Mouse (Mus musculus) neural tube, embryonic 12.5 days (tissue): ENCODE results near the gene Ptprh. TPM values are rescaled to one million over a fixed set of nuclear protein-coding genes. Genes with fewer than 3 reads are reported as not detected.

Experiments used
- ATAC-seq: fragments of 200-750 bp; cut with Nextera tagmentation; 2 replicates; pipeline ENCODE4 v1.8.0; 2017; ENCODE audit warnings: low read depth, mild to moderate bottlenecking, moderate TSS enrichment, moderate library complexity; ENCODE audit not compliant: low FRiP score
- H3K27ac ChIP-seq: fragments of 300-500 bp; sonication (generic); 2 replicates; pipeline ENCODE4 v1.5.1; 2016
- H3K27me3 ChIP-seq: fragments of 300-500 bp; sonication (generic); replicated peaks from 2 replicates; pipeline ENCODE4 v1.6.1; 2016; ENCODE audit warnings: mild to moderate bottlenecking
- H3K36me3 ChIP-seq: fragments of 300-500 bp; sonication (generic); 2 replicates; pipeline ENCODE4 v1.6.1; 2016; ENCODE audit warnings: mild to moderate bottlenecking
- H3K4me1 ChIP-seq: fragments of 300-500 bp; sonication (generic); 2 replicates; pipeline ENCODE4 v1.6.1; 2016
- H3K4me2 ChIP-seq: fragments of 300-500 bp; sonication (generic); replicated peaks from 2 replicates; pipeline ENCODE4 v1.6.1; 2016; ENCODE audit warnings: mild to moderate bottlenecking
- H3K4me3 ChIP-seq: fragments of 300-500 bp; sonication (generic); 2 replicates; pipeline ENCODE4 v1.5.1; 2016
- H3K9ac ChIP-seq: fragments of 300-500 bp; sonication (generic); 2 replicates; pipeline ENCODE4 v1.6.1; 2016; ENCODE audit warnings: mild to moderate bottlenecking
- H3K9me3 ChIP-seq: fragments of 300-500 bp; sonication (generic); 2 replicates; pipeline ENCODE4 v1.6.1; 2016; ENCODE audit warnings: mild to moderate bottlenecking
- WGBS: fragments of 180-500 bp; shearing (Covaris S2); methylation state at CpG from one replicate; pipeline ENCODE4 v1.1.7; 2016; 5-methylcytosine and 5-hydroxymethylcytosine counted together
- polyA plus RNA-seq: library from polyadenylated mRNA; unstranded; fragments of >200 nt; fragmentation: Nextera tagmentation; extraction: Ambion mirVana; gene quantifications from 2 replicates; pipeline ENCODE4 v1.2.1, GENCODE M21; 2016

Gene Ptprh
- not detected in 2 replicates for polyA plus RNA-seq

DNA sequence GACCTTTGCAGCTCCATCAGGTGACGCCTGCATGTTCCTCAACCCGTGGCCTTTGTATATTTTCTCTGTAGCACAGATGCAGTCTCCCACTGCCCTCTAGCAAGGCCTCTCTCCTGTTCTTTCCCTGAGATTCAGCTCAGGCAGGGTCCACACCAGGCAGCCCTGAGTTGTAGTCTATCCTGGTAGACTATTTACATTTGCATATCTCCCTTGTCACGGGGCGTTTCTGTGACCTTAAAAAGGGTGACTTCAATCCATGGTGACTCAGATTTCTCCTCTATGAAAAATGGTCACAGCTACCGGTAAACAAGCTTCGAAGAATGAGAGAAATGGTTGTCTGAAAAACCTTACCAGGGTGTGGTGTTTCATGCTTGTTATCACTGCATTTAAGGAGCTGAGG is at the start of gene Ptprh:
Gene Ptprh, minus strand, starts transcription at position 169 of the 400 bp plus-strand sequence.
- no peak within 1 kb of the TSS for H3K4me2 ChIP-seq
- H3K36me3 ChIP-seq = no peaks in the 10 kb centered on the region

DNA sequence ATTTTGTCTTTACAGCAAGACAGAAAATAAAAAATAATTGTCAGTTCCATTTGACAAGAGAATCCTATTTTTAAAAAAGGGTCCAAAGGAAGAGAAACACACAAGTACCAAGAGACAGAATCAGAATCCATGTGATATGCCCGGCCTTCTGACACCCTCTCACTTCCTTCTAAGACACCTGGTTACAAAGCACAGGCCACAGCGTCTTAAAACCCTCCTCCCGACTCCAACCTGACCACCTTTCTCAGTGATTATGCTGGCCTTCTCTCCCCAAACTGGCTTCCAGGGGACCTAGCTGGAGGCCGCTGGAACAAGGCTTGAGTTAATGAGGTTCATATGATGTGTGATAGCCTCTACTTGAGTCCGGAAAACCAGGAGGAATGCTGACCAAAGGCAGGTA is 49.5 kb upstream of the Ptprh start:
- Histone ChIP-seq H3K4me1 (peaks cover 27% of the 10 kb centered on the region), H3K27ac (no peak overlapping the region), H3K36me3 (peaks cover 4% of the 10 kb centered on the region; the same call in 1 of the 2 replicates), H3K9me3 (no peaks in the 10 kb centered on the region), H3K27me3 (no peaks in the 10 kb centered on the region), H3K4me3 (no peak overlapping the region), H3K4me2 (no peak overlapping the region), H3K9ac (no peak overlapping the region)
- WGBS = 89% methylated on average over 5 of the region's 5 CpGs
- ATAC-seq = no peak

More for the DNA sequence above, at the start of gene Ptprh:
- 82% methylated on average over 6 of the region's 6 CpGs for WGBS
- Histone ChIP-seq H3K4me3 (no peak within 1 kb of the TSS), H3K27me3 (no peaks in the 10 kb centered on the region), H3K9ac (no peak within 1 kb of the TSS), H3K4me1 (no peaks in the 10 kb centered on the region), H3K27ac (no peak within 1 kb of the TSS), H3K9me3 (no peaks in the 10 kb centered on the region)
- ATAC-seq = no peak

GRCm38 (mm10) chr7:4652726-4653125 is 48.9 kb upstream of the Ptprh start:
- Histone ChIP-seq H3K4me2 (no peak overlapping the region), H3K27ac (no peak overlapping the region), H3K4me1 (peaks cover 23% of the 10 kb centered on the region), H3K27me3 (no peaks in the 10 kb centered on the region), H3K4me3 (no peak overlapping the region), H3K9ac (no peak overlapping the region), H3K9me3 (no peaks in the 10 kb centered on the region), H3K36me3 (peaks cover 4% of the 10 kb centered on the region; the same call in 1 of the 2 replicates)
- no peak for ATAC-seq
- 93% methylated on average over 5 of the region's 5 CpGs for WGBS

DNA sequence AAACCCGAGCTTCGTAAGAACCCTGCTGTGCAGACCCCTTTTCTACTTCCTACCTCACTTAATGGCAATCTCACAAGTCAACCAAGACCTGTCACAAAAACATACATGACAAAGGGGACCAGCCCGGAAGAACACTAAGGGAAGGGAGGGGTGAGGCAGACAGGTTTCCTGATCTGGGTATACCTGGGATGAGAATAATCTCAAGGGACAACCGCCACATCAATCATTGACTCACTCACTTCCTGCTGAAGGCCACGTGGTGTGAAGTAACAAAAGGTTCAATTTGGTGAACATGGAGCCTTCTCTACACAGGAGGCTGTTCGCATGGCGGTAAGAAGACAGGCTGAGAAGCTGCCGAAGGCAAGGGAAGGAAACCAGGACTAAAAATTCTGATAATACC is 47.7 kb upstream of the Ptprh start:
- ATAC-seq = no peak
- Histone ChIP-seq H3K27me3 (no peaks in the 10 kb centered on the region), H3K9me3 (no peaks in the 10 kb centered on the region), H3K36me3 (peaks cover 8% of the 10 kb centered on the region), H3K4me2 (no peak overlapping the region), H3K4me1 (peaks cover 11% of the 10 kb centered on the region; the same call in 1 of the 2 replicates), H3K4me3 (no peak overlapping the region), H3K9ac (no peak overlapping the region), H3K27ac (no peak overlapping the region)
- WGBS = 79% methylated on average over 8 of the region's 8 CpGs

- no peak for ATAC-seq
- Histone ChIP-seq H3K36me3 (peaks cover 34% of the 10 kb centered on the region), H3K4me2 (no peak overlapping the region), H3K9ac (no peak overlapping the region; the same call in 1 of the 2 replicates), H3K27me3 (no peaks in the 10 kb centered on the region), H3K27ac (no peak overlapping the region), H3K4me3 (no peak overlapping the region), H3K9me3 (no peaks in the 10 kb centered on the region), H3K4me1 (no peaks in the 10 kb centered on the region)
- 87% methylated on average over 2 of the region's 2 CpGs for WGBS
Measured at GRCm38 (mm10) chr7:4647992-4648391, 44.2 kb upstream of the Ptprh start.

DNA sequence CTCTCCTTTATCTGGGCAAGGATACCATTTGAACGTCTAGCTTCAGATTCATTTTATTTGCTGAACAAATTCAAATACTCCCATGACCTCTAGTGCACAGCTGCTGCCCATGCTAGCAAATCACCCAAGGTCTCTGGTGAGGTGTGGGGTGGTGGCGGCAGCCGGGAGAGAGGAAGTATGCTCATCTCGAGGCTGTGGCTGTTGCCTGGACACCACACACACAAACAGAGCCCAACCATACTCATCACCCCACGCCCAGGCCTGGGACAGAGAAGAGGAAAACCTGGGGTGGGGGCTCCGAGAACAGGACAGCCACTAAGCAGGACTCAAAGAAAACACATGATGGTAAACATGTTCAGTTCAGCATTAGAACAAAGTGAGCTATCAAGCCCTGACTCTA is 43.5 kb upstream of the Ptprh start:
- no peaks in the 10 kb centered on the region for H3K9me3 ChIP-seq
- H3K4me2 ChIP-seq = no peak overlapping the region
- no peaks in the 10 kb centered on the region for H3K4me1 ChIP-seq
- H3K36me3 ChIP-seq = peaks cover 37% of the 10 kb centered on the region
- H3K4me3 ChIP-seq = no peak overlapping the region
- WGBS = 79% methylated on average over 6 of the region's 6 CpGs
- H3K27me3 ChIP-seq = no peaks in the 10 kb centered on the region
- no peak for ATAC-seq
- H3K9ac ChIP-seq = no peak overlapping the region
- H3K27ac ChIP-seq = no peak overlapping the region

DNA sequence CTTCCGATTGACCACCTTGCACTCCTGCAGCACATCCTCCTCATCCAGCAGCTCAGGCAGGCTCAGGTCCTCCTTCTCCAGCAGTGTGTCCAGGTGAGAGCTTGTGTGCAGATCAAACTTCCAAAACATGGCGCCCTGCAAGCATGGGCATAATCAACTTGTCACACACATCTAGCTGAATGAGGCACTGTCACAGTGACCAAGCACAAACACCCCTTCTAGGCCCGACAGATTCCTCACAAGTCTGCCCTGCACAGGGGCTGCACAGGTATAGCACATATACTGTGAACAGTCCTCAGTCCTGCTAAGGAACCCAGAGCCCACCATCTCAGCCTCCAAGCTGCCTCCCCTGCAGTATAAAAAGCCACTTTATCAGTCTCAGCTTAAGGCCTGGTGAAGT is 43.0 kb upstream of the Ptprh start:
- ATAC-seq = no peak
- Histone ChIP-seq H3K4me2 (no peak overlapping the region), H3K9ac (no peak overlapping the region), H3K4me3 (no peak overlapping the region), H3K9me3 (no peaks in the 10 kb centered on the region), H3K27me3 (no peaks in the 10 kb centered on the region), H3K36me3 (peaks cover 42% of the 10 kb centered on the region), H3K4me1 (no peaks in the 10 kb centered on the region), H3K27ac (no peak overlapping the region)
- WGBS = 82% methylated on average over 3 of the region's 3 CpGs

DNA sequence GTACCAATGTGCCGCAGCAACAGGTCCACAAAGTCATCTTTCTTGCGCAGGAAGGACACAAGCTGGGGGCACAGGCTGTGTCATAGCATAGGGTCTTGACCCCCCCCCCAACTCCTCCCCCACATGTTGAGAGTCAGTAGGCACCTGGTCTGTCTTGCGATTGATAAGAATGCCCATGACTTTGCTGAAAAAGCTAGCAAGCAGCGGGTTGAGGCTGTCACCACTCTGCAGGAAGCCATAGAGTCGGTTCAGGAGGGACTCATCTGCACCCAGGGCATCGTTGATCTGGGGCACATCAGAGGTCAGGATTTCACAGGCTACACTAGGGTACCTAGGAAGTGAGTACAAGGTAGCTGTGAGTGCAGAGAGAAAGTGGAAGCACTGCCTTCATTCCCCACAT is 39.4 kb upstream of the Ptprh start:
- no peak overlapping the region for H3K27ac ChIP-seq

GRCm38 (mm10) chr7:4641956-4642355 is 38.1 kb upstream of the Ptprh start:
- no peak overlapping the region for H3K9ac ChIP-seq
- ATAC-seq = no peak
- H3K9me3 ChIP-seq = no peaks in the 10 kb centered on the region
- H3K4me3 ChIP-seq = no peak overlapping the region
- H3K36me3 ChIP-seq = peaks cover 82% of the 10 kb centered on the region
- H3K4me2 ChIP-seq = no peak overlapping the region
- 92% methylated on average over 7 of the region's 7 CpGs for WGBS
- no peaks in the 10 kb centered on the region for H3K4me1 ChIP-seq
- H3K27me3 ChIP-seq = no peaks in the 10 kb centered on the region
- H3K27ac ChIP-seq = no peak overlapping the region

More for the DNA sequence above, 39.4 kb upstream of the Ptprh start:
- Histone ChIP-seq H3K9ac (no peak overlapping the region), H3K4me3 (no peak overlapping the region), H3K36me3 (peaks cover 75% of the 10 kb centered on the region), H3K4me2 (no peak overlapping the region), H3K9me3 (no peaks in the 10 kb centered on the region), H3K4me1 (no peaks in the 10 kb centered on the region), H3K27me3 (no peaks in the 10 kb centered on the region)
- 97% methylated on average over 6 of the region's 6 CpGs for WGBS
- ATAC-seq = no peak

- WGBS = 81% methylated on average over 11 of the region's 11 CpGs
- Histone ChIP-seq H3K4me1 (no peaks in the 10 kb centered on the region), H3K36me3 (peaks cover 82% of the 10 kb centered on the region), H3K9me3 (no peaks in the 10 kb centered on the region), H3K9ac (no peak overlapping the region), H3K27ac (no peak overlapping the region), H3K4me3 (no peak overlapping the region), H3K4me2 (no peak overlapping the region), H3K27me3 (no peaks in the 10 kb centered on the region)
- no peak for ATAC-seq
Measured at GRCm38 (mm10) chr7:4641155-4641554, 37.3 kb upstream of the Ptprh start.

DNA sequence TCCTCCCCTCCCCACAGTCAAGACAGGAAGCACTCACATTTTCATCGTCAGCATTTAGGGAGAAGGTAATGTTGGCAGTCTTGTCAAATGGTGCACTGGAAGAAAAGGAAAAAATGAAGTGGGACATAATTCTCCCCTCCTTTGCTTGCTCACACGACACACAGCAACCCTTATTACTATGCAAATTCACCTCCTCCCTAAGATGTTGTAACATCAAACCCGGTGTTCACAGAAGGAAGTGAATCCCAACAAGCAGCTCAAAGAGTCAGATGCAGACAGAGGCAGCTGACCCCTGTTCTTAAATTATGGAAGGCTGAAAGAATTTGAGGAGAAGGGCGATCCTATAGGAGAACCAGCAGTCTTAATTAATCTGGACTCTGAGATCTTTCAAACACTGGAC is 32.3 kb upstream of the Ptprh start:
- Histone ChIP-seq H3K27me3 (no peaks in the 10 kb centered on the region), H3K4me2 (no peak overlapping the region), H3K9ac (no peak overlapping the region), H3K4me3 (no peak overlapping the region), H3K27ac (no peak overlapping the region), H3K9me3 (no peaks in the 10 kb centered on the region), H3K4me1 (no peaks in the 10 kb centered on the region), H3K36me3 (peaks cover 82% of the 10 kb centered on the region)
- WGBS = 82% methylated on average over 4 of the region's 4 CpGs
- ATAC-seq = no peak

GRCm38 (mm10) chr7:4631031-4631430 is 27.2 kb upstream of the Ptprh start, which contains the start of gene Tmem86b:
Tmem86b (minus strand) TSS chr7:4631422.
- WGBS = 88% methylated on average over 4 of the region's 4 CpGs
- Histone ChIP-seq H3K4me2 (no peak within 1 kb of the TSS), H3K27ac (no peak within 1 kb of the TSS), H3K4me1 (no peaks in the 10 kb centered on the region), H3K9me3 (no peaks in the 10 kb centered on the region), H3K36me3 (peaks cover 70% of the 10 kb centered on the region), H3K9ac (no peak within 1 kb of the TSS), H3K27me3 (no peaks in the 10 kb centered on the region), H3K4me3 (no peak within 1 kb of the TSS)
- no peak for ATAC-seq

DNA sequence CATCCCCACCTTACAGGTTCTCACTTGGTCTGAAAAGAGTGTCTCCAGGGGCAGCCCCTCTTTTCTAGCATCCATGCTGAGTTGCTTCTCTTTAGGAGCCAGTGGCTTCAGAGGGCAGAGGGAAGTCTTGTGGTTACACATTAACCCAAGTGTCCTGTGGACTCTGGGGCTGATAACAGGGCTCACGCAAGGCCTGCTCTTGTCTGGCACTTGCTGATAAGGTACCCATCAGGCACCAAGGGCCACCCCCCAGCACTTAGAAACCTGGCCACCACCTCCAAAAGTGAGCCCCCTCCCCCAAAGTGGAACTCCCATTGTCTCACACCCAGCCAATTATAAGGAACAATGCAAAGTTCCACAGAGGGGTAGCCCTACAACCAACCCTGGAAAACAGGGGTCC is 26.4 kb upstream of the Ptprh start:
- H3K9ac ChIP-seq = no peak overlapping the region
- H3K4me1 ChIP-seq = no peaks in the 10 kb centered on the region
- no peak overlapping the region for H3K27ac ChIP-seq
- no peaks in the 10 kb centered on the region for H3K27me3 ChIP-seq
- peaks cover 64% of the 10 kb centered on the region for H3K36me3 ChIP-seq
- ATAC-seq = no peak
- H3K4me2 ChIP-seq = no peak overlapping the region
- H3K9me3 ChIP-seq = no peaks in the 10 kb centered on the region
- no peak overlapping the region for H3K4me3 ChIP-seq
- 62% methylated on average over 1 of the region's 1 CpGs for WGBS
